18 mouse cellular contexts compared by ENCODE assay signal in genomic region chr1:167342831-167343230, GRCm38 (mm10).
"Had no signal": no experiment of that assay in that cellular context is flagged by ENCODE, and none has a peak within 500 bp of the region (broad histone marks: within the 10 kb centered on the region; RNA-seq: fewer than 3 reads in every experiment).

No protein-coding gene starts in this region.

- H3K9ac ChIP-seq: limb, embryonic 12.5 days; limb, embryonic 15.5 days; liver, embryonic 13.5 days; lung, embryonic 15.5 days; midbrain, embryonic 13.5 days; stomach, embryonic 15.5 days had no signal

- ATAC-seq: midbrain, embryonic 13.5 days had no signal

- H3K27ac ChIP-seq: limb, embryonic 12.5 days; limb, embryonic 15.5 days; liver, embryonic 13.5 days; lung, embryonic 15.5 days; midbrain, embryonic 10.5 days; midbrain, embryonic 13.5 days; stomach, embryonic 15.5 days had no signal

- H3K36me3 ChIP-seq: limb, embryonic 12.5 days; limb, embryonic 15.5 days; liver, embryonic 13.5 days; lung, embryonic 15.5 days; midbrain, embryonic 10.5 days; midbrain, embryonic 13.5 days; stomach, embryonic 15.5 days had no signal

- H3K27me3 ChIP-seq: liver, embryonic 13.5 days; stomach, embryonic 15.5 days had no signal

- H3K9me3 ChIP-seq: limb, embryonic 12.5 days; limb, embryonic 15.5 days; liver, embryonic 13.5 days; lung, embryonic 15.5 days; megakaryocyte, embryonic 14.5 days; midbrain, embryonic 10.5 days; midbrain, embryonic 13.5 days; stomach, embryonic 15.5 days had no signal

- H3K4me3 ChIP-seq: limb, embryonic 12.5 days; limb, embryonic 15.5 days; liver, embryonic 13.5 days; lung, embryonic 15.5 days; megakaryocyte, embryonic 14.5 days; midbrain, embryonic 10.5 days; midbrain, embryonic 13.5 days; stomach, embryonic 15.5 days had no signal

- DNase-seq: kidney, adult 8-10 months; kidney, postnatal 14 days; kidney, postnatal 4 days; left cerebral cortex, postnatal 4 days; liver, embryonic 13.5 days; lung, adult 18-20 months; lung, postnatal 10 days; lung, postnatal 36 days; right cerebral cortex, postnatal 14 days; right cerebral cortex, postnatal 4 days; thymus, postnatal 25 days had no signal

- H3K4me2 ChIP-seq: limb, embryonic 12.5 days; limb, embryonic 15.5 days; liver, embryonic 13.5 days; lung, embryonic 15.5 days; midbrain, embryonic 13.5 days; stomach, embryonic 15.5 days had no signal

- H3K4me1 ChIP-seq: limb, embryonic 12.5 days; limb, embryonic 15.5 days; lung, embryonic 15.5 days; midbrain, embryonic 13.5 days; stomach, embryonic 15.5 days had no signal
